ENCODE assay signal across 26 mouse cellular contexts in the genomic region with DNA sequence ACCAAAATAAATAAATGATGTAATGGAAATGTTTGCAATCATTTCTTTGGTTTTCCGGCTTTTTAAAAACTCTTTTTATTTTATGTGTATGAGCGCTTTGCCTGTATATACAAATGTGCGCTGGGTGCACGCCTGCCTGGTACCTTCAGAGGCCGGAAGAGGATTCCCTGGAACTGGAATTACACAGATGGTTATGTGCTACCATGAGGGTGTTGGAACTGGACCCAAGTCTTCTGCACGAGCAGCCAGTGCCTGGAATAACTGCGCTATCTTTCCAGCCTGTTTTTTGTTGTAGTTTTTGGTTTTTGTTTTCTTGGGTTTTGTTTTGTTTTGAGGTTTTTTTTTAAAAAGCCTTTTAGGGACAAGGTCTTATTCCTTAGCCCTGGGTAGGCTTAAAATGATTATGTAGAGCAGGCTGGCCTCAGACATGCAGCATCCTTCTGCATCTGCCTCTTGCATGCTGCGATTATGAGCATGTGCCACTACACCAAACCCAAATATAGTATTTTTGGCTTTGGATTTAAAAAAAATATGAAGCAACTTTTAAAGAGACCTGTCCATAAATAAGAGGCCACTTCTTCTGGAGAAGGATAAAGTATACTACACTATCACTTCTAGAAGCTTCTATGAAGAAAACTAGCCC. TPM values are rescaled to one million over a fixed set of nuclear protein-coding genes. Genes with fewer than 3 reads are reported as not detected.
A peak's percentile ranks its signal among the peaks of the same experiment; 100 is the strongest.
DNase-seq lines count a peak whose midpoint lies in the region; ATAC-seq and TF ChIP-seq lines count a peak whose summit lies in the region.
"Had no signal": no experiment of that assay in that cellular context is flagged by ENCODE, and none has a peak within 500 bp of the region (broad histone marks: within the 10 kb centered on the region; RNA-seq: fewer than 3 reads in every experiment).

No protein-coding gene starts in this region.

- ATAC-seq in forebrain, embryonic 15.5 days (replicated peaks) = no peak
- ATAC-seq: CD4-positive, CD25-positive, alpha-beta regulatory T cell, adult 4 months; hindbrain, embryonic 16.5 days; intestine, embryonic 16.5 days had no signal

- H3K4me3 ChIP-seq in forebrain, embryonic 15.5 days = no peak overlapping the region
- no peak overlapping the region for H3K4me3 ChIP-seq in forebrain, embryonic 10.5 days
- H3K4me3 ChIP-seq in layer of hippocampus, adult 2 months = no peak overlapping the region
- H3K4me3 ChIP-seq in cerebellum, adult 2 months (replicated peaks; ENCODE audit: insufficient read depth, low read depth, low read length) = no peak overlapping the region
- H3K4me3 ChIP-seq: heart, embryonic 12.5 days; hindbrain, embryonic 10.5 days; left cerebral cortex, adult 2 months; liver, embryonic 15.5 days; lung, embryonic 15.5 days; neural tube, embryonic 12.5 days had no signal

- no peaks in the 10 kb centered on the region for H3K36me3 ChIP-seq in forebrain, embryonic 15.5 days
- H3K36me3 ChIP-seq in forebrain, embryonic 10.5 days (replicated peaks) = 0 out of 2 replicates have a peak, but pooled peaks cover 15% of the 10 kb centered on the region
- H3K36me3 ChIP-seq: heart, embryonic 12.5 days; hindbrain, embryonic 10.5 days; lung, embryonic 15.5 days; neural tube, embryonic 12.5 days had no signal

- H3K4me2 ChIP-seq in forebrain, embryonic 15.5 days (replicated peaks) = no peak overlapping the region
- H3K4me2 ChIP-seq: heart, embryonic 12.5 days; liver, embryonic 15.5 days; lung, embryonic 15.5 days; neural tube, embryonic 12.5 days had no signal

- 76% methylated on average over 8 of the region's 8 CpGs for WGBS in forebrain, embryonic 15.5 days
- WGBS in forebrain, embryonic 10.5 days = 93% methylated on average over 8 of the region's 8 CpGs
- WGBS in cerebellum, adult 2 months = 18% methylated on average over 8 of the region's 8 CpGs

- TF ChIP-seq POLR2A in cerebellum, adult 2 months (IDR thresholded peaks at IDR 0.05; ENCODE audit: borderline replicate concordance, insufficient read depth, low read length) = 0 out of 2 replicates have a peak, but pooled peaks have one; percentile 19

- no peak for TF ChIP-seq CTCF in layer of hippocampus, adult 2 months (conservative IDR thresholded peaks at IDR 0.05)
- no peak for TF ChIP-seq CTCF in cerebellum, adult 2 months (IDR thresholded peaks at IDR 0.05; ENCODE audit: borderline replicate concordance, insufficient read depth, low read depth, low read length)

- H3K9ac ChIP-seq in forebrain, embryonic 15.5 days (replicated peaks) = no peak overlapping the region
- H3K9ac ChIP-seq: heart, embryonic 12.5 days; liver, embryonic 15.5 days; lung, embryonic 15.5 days; neural tube, embryonic 12.5 days had no signal

- no peaks in the 10 kb centered on the region for H3K9me3 ChIP-seq in forebrain, embryonic 15.5 days
- no peaks in the 10 kb centered on the region for H3K9me3 ChIP-seq in forebrain, embryonic 10.5 days
- H3K9me3 ChIP-seq: heart, embryonic 12.5 days; hindbrain, embryonic 10.5 days; liver, embryonic 15.5 days; lung, embryonic 15.5 days; neural tube, embryonic 12.5 days had no signal

- peak overlapping the region; percentile 34; the same call in 1 of the 2 replicates for H3K27ac ChIP-seq in forebrain, embryonic 15.5 days (replicated peaks)
- H3K27ac ChIP-seq in forebrain, embryonic 10.5 days = no peak overlapping the region
- peak overlapping the region; percentile 65 for H3K27ac ChIP-seq in layer of hippocampus, adult 2 months
- peak overlapping the region; percentile 84; the same call in 1 of the 2 replicates for H3K27ac ChIP-seq in cerebellum, adult 2 months (ENCODE audit: insufficient read depth, low read length)
- H3K27ac ChIP-seq: hindbrain, embryonic 10.5 days; left cerebral cortex, adult 2 months; liver, embryonic 15.5 days; neural tube, embryonic 12.5 days had no signal

- no peaks in the 10 kb centered on the region for H3K27me3 ChIP-seq in forebrain, embryonic 15.5 days
- H3K27me3 ChIP-seq in forebrain, embryonic 10.5 days (ENCODE audit: poor library complexity, severe bottlenecking) = no peaks in the 10 kb centered on the region
- H3K27me3 ChIP-seq in cerebellum, adult 2 months (ENCODE audit: control insufficient read depth, insufficient read depth, low read length) = no peaks in the 10 kb centered on the region
- H3K27me3 ChIP-seq: heart, embryonic 12.5 days; liver, embryonic 15.5 days; lung, embryonic 15.5 days; neural tube, embryonic 12.5 days had no signal

- no peak for DNase-seq in forebrain, embryonic 10.5 days (ENCODE audit: extremely low spot score, low spot score)
- peak; percentile 21 to 36 for DNase-seq in layer of hippocampus, adult 2 months (ENCODE audit: low spot score in 2 of 2)
- no peak for DNase-seq in layer of hippocampus, postnatal 25 days (ENCODE audit: extremely low spot score in 1 of 2, low spot score in 1 of 2)
- peak; percentile 65 to 86 for DNase-seq in cerebellum, adult 2 months
- DNase-seq in cerebellum, postnatal 25 days = peak; percentile 68 to 76
- DNase-seq in ovary, postnatal 10 days (ENCODE audit: low spot score) = no peak
- DNase-seq in urinary bladder, postnatal 10 days (ENCODE audit: low spot score) = no peak
- DNase-seq: adrenal gland, postnatal 14 days; gastrocnemius, postnatal 10 days; heart, postnatal 10 days; kidney, adult 9 months; kidney, postnatal 25 days; midbrain, embryonic 14.5 days; retina, postnatal 1 day; right cerebral cortex, postnatal 4 days; thymus, postnatal 14 days had no signal

- H3K4me1 ChIP-seq in forebrain, embryonic 15.5 days = peaks cover 5% of the 10 kb centered on the region
- peaks cover 5% of the 10 kb centered on the region; the same call in 1 of the 2 replicates for H3K4me1 ChIP-seq in forebrain, embryonic 10.5 days
- H3K4me1 ChIP-seq in cerebellum, adult 2 months (ENCODE audit: control insufficient read depth, insufficient read depth, low read length) = peaks cover 14% of the 10 kb centered on the region
- H3K4me1 ChIP-seq: lung, embryonic 15.5 days; neural tube, embryonic 12.5 days had no signal

RNA-seq across cellular contexts. Expression of a gene that starts 17.7 kb away (rescaled TPM):
- polyA plus RNA-seq in forebrain, embryonic 15.5 days (2015; fragmentation: Nextera tagmentation; extraction: Ambion mirVana) = 5.3 and 7.3 TPM in 2 replicates
- 5.6 and 6.5 TPM in 2 replicates for polyA plus RNA-seq in forebrain, embryonic 10.5 days (2016; fragmentation: Nextera tagmentation; extraction: Ambion mirVana)
- 10 to 100 TPM; 22.2 to 26.9 TPM for total RNA-seq in layer of hippocampus, adult 2 months (2021)
- total RNA-seq in layer of hippocampus, postnatal 25 days (2021) = 10 to 100 TPM; 19.9 to 21.0 TPM
- polyA plus RNA-seq in cerebellum, adult 2 months (2012; rRNA removed) = 16.3 and 17.3 TPM in 2 replicates

RNA-seq across cellular contexts. Expression of a gene that starts 41.3 kb away (rescaled TPM):
- polyA plus RNA-seq in forebrain, embryonic 15.5 days (2015; fragmentation: Nextera tagmentation; extraction: Ambion mirVana) = 150 and 163 TPM in 2 replicates
- 241 and 245 TPM in 2 replicates for polyA plus RNA-seq in forebrain, embryonic 10.5 days (2016; fragmentation: Nextera tagmentation; extraction: Ambion mirVana)
- total RNA-seq in layer of hippocampus, adult 2 months (2021) = 10 to 100 TPM; 77.8 to 85.7 TPM
- 10 to 100 TPM; 75.4 to 81.6 TPM for total RNA-seq in layer of hippocampus, postnatal 25 days (2021)
- 71.7 and 74.2 TPM in 2 replicates for polyA plus RNA-seq in cerebellum, adult 2 months (2012; rRNA removed)

Comparison
In these comparisons a context has a peak if more than half of its experiments do, and no peak if none do; other contexts are left out.
1. DNase-seq: peak in layer of hippocampus, adult 2 months (2 of 2), cerebellum, adult 2 months (2 of 2) and cerebellum, postnatal 25 days (2 of 2); none in forebrain, embryonic 10.5 days (single experiment), layer of hippocampus, postnatal 25 days (0 of 2), ovary, postnatal 10 days (single experiment) and urinary bladder, postnatal 10 days (single experiment).